Mouse (Mus musculus) duodenum, adult 2 months (tissue): ENCODE measurements around the gene Olfr218. TPM values are rescaled to one million over a fixed set of nuclear protein-coding genes. Genes with fewer than 3 reads are reported as not detected.

Experiments used
- polyA plus RNA-seq: library from polyadenylated mRNA; depleted of rRNA; stranded (reverse); fragments of >200 nt; gene quantifications from 2 replicates; pipeline ENCODE4 v1.2.3, GENCODE M21; 2012; ENCODE audit warnings: low replicate concordance; rRNA removed

Olfr218 gene
- not detected in 2 replicates for polyA plus RNA-seq

GRCm38 (mm10) chr1:173197508-173197907 is at the start of gene Olfr218:
TSS of gene Olfr218 (plus strand) at chr1:173197808.

DNA sequence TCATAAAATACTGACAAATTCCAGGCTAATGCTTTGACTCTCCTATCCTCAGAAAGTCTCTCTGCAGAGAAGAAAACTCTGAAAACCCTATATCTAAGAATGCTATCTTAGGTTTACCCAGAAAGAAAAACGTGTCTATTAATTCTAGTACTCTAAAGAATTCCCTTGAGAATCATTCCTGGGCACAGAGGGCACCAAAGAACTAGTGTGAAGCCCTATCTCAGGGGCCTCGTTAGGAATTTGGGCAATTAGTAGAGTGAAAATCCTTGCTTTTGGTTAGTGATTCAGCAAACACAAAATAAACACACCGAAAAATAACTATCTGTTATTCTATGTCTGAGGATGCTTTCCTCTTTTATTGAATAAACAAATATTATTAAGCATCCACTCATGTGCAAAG is 7.1 kb upstream of the Olfr218 start, which contains the start of gene Olfr1406:
Gene Olfr1406 (minus strand): TSS at position 101 of the 400 bp plus-strand sequence.

DNA sequence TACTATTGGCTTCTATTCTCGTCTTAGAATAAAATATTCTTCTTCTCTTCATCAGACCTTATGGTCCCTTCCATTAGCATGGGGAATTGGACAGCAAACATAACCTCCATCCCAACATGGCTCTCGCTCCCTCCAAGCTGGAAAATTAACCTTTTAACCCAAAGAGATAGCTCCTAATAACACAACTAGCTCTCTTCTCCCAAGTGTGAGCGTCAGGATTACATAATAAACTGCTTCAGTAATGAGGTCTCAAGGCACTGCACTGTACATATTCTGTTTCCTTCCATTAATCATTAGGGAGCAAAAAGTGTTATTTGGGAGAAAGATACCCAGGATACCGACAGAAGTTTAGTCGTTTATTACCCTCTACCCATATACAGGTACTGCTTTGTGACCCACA is 14.5 kb downstream of the Olfr218 start, which contains the start of gene Olfr1404:
Gene Olfr1404 (plus strand): TSS at position 301 of the 400 bp plus-strand sequence.

GRCm38 (mm10) chr1:173227081-173227480 is 29.5 kb downstream of the Olfr218 start, which contains the start of gene Fcer1a:
TSS of gene Fcer1a (minus strand) at chr1:173227214.

Other genes with a start within 250 kb of the Olfr218 start
- not detected in 2 replicates for gene Olfr16, start 247.4 kb upstream of the Olfr218 start, polyA plus RNA-seq
- not detected in 2 replicates for gene Olfr1408, start 60.4 kb upstream of the Olfr218 start, polyA plus RNA-seq
- not detected in 2 replicates for gene Olfr1406, start 7.2 kb upstream of the Olfr218 start, polyA plus RNA-seq
- gene Olfr1404, start 14.6 kb downstream of the Olfr218 start, polyA plus RNA-seq: not detected in 2 replicates
- gene Fcer1a, start 29.4 kb downstream of the Olfr218 start, polyA plus RNA-seq: 0.12 TPM in 1 of 2 replicates, not detected in the other
- gene Olfr418, start 68.2 kb downstream of the Olfr218 start, polyA plus RNA-seq: not detected in 2 replicates
- gene Mptx2, start 80.0 kb downstream of the Olfr218 start, polyA plus RNA-seq: 1.1 and 11.3 TPM in 2 replicates
- gene Ackr1, start 135.9 kb downstream of the Olfr218 start, polyA plus RNA-seq: 7.0 and 8.4 TPM in 2 replicates
- gene Aim2, start 153.1 kb downstream of the Olfr218 start, polyA plus RNA-seq: 0.11 and 1.4 TPM in 2 replicates
- 4.9 and 5.4 TPM in 2 replicates for gene Cadm3, start 169.9 kb downstream of the Olfr218 start, polyA plus RNA-seq